Mouse (Mus musculus) cortical plate, adult 2 months (tissue): ENCODE measurements around the gene Olfr461.

ENCODE experiments used
- CTCF ChIP-seq: fragments of 200-500 bp; IDR thresholded peaks from 2 replicates; pipeline ENCODE4 v1.5.1; 2011; ENCODE audit warnings: mild to moderate bottlenecking, control low read depth, low read length; ENCODE audit not compliant: insufficient read depth; ENCODE audit errors: extremely low read depth
- POLR2A ChIP-seq: fragments of 200-500 bp; IDR thresholded peaks from 2 replicates; pipeline ENCODE4 v1.6.1; 2011; ENCODE audit warnings: mild to moderate bottlenecking, low read length, control low read depth; ENCODE audit not compliant: insufficient read depth; ENCODE audit errors: extremely low read depth

GRCm38 (mm10) chr6:40584336-40584735, 29.5 kb upstream of the Olfr461 start:
- no peak for TF ChIP-seq POLR2A
- no peak for TF ChIP-seq CTCF
